Mouse (Mus musculus): ENCODE measurements at regions not wholly inside any gene's neighbourhood (a gene's known extent, or its start where the extent isn't known, plus 50 kb on each side); places are given as distances from the start of the nearest gene placed in this dataset.

DNA sequence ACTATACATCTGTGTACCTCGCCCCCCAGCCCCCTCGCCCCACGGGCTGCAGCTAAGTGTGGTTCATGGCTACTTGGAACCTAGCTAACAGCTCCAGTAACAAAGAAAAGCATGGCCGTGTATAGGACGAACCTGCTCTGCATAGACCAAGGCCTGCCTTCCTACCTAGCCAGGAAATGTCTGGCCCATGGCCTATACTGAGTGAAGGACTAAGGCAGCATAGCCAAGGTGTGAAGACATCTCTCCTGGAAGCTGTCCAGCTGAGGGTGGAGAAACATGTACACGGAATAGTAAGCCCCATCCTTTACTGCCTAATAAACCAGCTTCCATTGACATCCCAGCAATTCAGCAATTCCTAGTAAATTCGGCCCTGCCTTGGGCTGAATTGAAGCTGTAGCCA, 183.6 kb upstream of the Tbc1d5 start:
- no peak for ATAC-seq
- H3K36me3 ChIP-seq (ENCODE audit: control insufficient read depth, insufficient read depth, low read length) = no peaks in the 10 kb centered on the region
- 88% methylated on average over 7 of the region's 7 CpGs for WGBS
- H3K4me3 ChIP-seq (ENCODE audit: low read depth, low read length) = no peak overlapping the region
- peaks cover 5% of the 10 kb centered on the region; the same call in 1 of the 2 replicates for H3K4me1 ChIP-seq (ENCODE audit: control insufficient read depth, insufficient read depth, low read length)
- no peak overlapping the region for H3K9ac ChIP-seq (ENCODE audit: low read length)
- no peaks in the 10 kb centered on the region for H3K9me3 ChIP-seq (replicated peaks; ENCODE audit: control insufficient read depth, low read length)
- no peak overlapping the region for H3K27ac ChIP-seq (ENCODE audit: low read depth, low read length)
- H3K27me3 ChIP-seq (replicated peaks; ENCODE audit: control insufficient read depth, insufficient read depth, low read length) = no peaks in the 10 kb centered on the region
- H3K4me2 ChIP-seq (ENCODE audit: low read length) = no peak overlapping the region
- no peak for DNase-seq (ENCODE audit: low spot score)

DNA sequence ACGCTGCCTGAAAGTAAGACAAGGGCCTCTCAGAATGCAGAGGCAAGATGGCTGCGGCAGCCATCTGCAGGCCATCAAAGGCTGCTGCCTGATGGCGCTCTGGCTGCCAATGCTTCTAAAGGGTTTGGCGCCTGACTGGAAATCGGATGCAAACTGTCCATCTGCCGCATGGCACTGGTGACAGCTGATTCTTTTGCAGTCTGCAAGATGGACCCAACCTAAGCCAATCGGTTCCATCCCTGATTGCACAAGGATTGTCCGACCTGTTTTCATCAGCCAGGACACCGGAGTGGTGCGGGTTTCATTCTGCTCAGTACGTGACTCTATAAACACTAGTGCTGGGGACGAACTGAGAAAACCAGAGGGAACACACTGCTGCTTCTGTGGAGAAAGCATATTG, 183.1 kb upstream of the Tbc1d5 start:
- Histone ChIP-seq H3K4me1 (ENCODE audit: control insufficient read depth, insufficient read depth, low read length) (peaks cover 3% of the 10 kb centered on the region; the same call in 1 of the 2 replicates), H3K4me2 (ENCODE audit: low read length) (no peak overlapping the region), H3K9me3 (replicated peaks; ENCODE audit: control insufficient read depth, low read length) (no peaks in the 10 kb centered on the region), H3K36me3 (ENCODE audit: control insufficient read depth, insufficient read depth, low read length) (no peaks in the 10 kb centered on the region), H3K27ac (ENCODE audit: low read depth, low read length) (no peak overlapping the region), H3K4me3 (ENCODE audit: low read depth, low read length) (no peak overlapping the region), H3K27me3 (replicated peaks; ENCODE audit: control insufficient read depth, insufficient read depth, low read length) (no peaks in the 10 kb centered on the region), H3K9ac (ENCODE audit: low read length) (no peak overlapping the region)
- ATAC-seq (no peak; the same call in 1 of the 2 replicates), DNase-seq (ENCODE audit: low spot score) (peak; percentile 26)
- 88% methylated on average over 12 of the region's 12 CpGs for WGBS

- no peaks in the 10 kb centered on the region for H3K36me3 ChIP-seq (ENCODE audit: control insufficient read depth, insufficient read depth, low read length)
- H3K27me3 ChIP-seq (replicated peaks; ENCODE audit: control insufficient read depth, insufficient read depth, low read length) = no peaks in the 10 kb centered on the region
- H3K9ac ChIP-seq (ENCODE audit: low read length) = no peak overlapping the region
- H3K27ac ChIP-seq (ENCODE audit: low read depth, low read length) = no peak overlapping the region
- DNase-seq (ENCODE audit: low spot score) (peak; percentile 80), ATAC-seq (peak; percentile 90)
- H3K4me1 ChIP-seq (ENCODE audit: control insufficient read depth, insufficient read depth, low read length) = peaks cover 3% of the 10 kb centered on the region; the same call in 1 of the 2 replicates
- H3K4me2 ChIP-seq (ENCODE audit: low read length) = no peak overlapping the region
- 6% methylated on average over 4 of the region's 4 CpGs for WGBS
- H3K4me3 ChIP-seq (ENCODE audit: low read depth, low read length) = no peak overlapping the region
- H3K9me3 ChIP-seq (replicated peaks; ENCODE audit: control insufficient read depth, low read length) = no peaks in the 10 kb centered on the region
Observed at GRCm38 (mm10) chr17:51358362-51358739, 179.2 kb upstream of the Tbc1d5 start.

DNA sequence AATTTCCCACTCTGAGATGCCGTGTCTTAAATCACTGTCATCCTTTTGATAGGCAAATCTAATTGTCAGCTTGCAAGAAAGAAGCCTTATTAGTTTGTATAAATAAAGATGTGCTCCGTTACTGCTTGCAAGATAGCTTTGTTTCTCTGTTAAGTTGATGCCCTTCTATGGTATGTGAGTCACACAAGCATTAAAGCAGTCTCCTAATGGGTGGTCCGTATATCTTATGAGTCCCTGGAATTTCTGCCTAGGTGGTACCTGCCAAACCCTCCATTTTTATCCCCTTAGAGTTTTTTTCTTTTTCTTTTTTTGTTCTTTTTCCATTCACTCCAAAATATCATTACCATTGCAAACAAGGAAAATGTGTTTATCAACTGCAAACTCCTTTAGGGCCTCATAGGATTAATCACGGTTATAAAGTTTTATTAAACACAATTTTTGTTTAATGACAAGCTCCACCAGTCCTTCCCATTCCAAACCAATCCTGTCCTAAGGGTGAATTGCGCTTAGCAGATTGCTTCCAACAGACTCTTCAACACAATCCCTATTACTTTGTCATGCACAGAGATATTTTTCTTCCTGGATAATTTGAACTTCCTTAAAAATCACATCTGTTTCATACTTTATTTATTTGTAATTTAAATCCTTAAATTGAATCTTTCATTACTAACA, 178.7 kb upstream of the Tbc1d5 start:
- DNase-seq (ENCODE audit: low spot score) = no peak
- peaks cover 3% of the 10 kb centered on the region; the same call in 1 of the 2 replicates for H3K4me1 ChIP-seq (ENCODE audit: control insufficient read depth, insufficient read depth, low read length)
- H3K4me2 ChIP-seq (ENCODE audit: low read length) = no peak overlapping the region
- H3K27me3 ChIP-seq (replicated peaks; ENCODE audit: control insufficient read depth, insufficient read depth, low read length) = no peaks in the 10 kb centered on the region
- H3K36me3 ChIP-seq (ENCODE audit: control insufficient read depth, insufficient read depth, low read length) = no peaks in the 10 kb centered on the region
- no peak for ATAC-seq
- no peak overlapping the region for H3K9ac ChIP-seq (ENCODE audit: low read length)
- no peaks in the 10 kb centered on the region for H3K9me3 ChIP-seq (replicated peaks; ENCODE audit: control insufficient read depth, low read length)
- WGBS = 51% methylated on average over 5 of the region's 5 CpGs
- H3K4me3 ChIP-seq (ENCODE audit: low read depth, low read length) = no peak overlapping the region
- no peak overlapping the region for H3K27ac ChIP-seq (ENCODE audit: low read depth, low read length)

DNA sequence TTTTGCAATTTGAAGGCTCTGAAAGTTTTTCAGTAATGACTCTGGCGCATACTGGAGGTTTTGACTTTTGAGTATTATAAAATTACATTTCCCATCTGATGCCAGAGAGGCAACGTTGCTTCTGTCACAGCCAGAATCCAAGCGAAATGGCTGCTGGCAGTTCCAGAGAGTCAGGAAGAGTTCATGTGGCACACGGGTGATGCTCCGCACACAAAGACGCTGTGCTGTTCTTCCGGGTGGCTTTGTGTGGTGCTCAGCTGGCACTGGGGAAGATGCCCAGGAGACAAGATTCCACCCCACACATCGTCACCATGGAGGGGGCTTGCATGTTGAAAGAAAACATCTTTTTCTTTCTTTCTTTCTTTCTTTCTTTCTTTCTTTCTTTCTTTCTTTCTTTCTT, 177.3 kb upstream of the Tbc1d5 start:
- H3K9ac ChIP-seq (ENCODE audit: low read length) = no peak overlapping the region
- H3K27me3 ChIP-seq (replicated peaks; ENCODE audit: control insufficient read depth, insufficient read depth, low read length) = no peaks in the 10 kb centered on the region
- H3K4me2 ChIP-seq (ENCODE audit: low read length) = no peak overlapping the region
- 77% methylated on average over 8 of the region's 8 CpGs for WGBS
- ATAC-seq (no peak), DNase-seq (ENCODE audit: low spot score) (no peak)
- H3K36me3 ChIP-seq (ENCODE audit: control insufficient read depth, insufficient read depth, low read length) = no peaks in the 10 kb centered on the region
- peaks cover 3% of the 10 kb centered on the region; the same call in 1 of the 2 replicates for H3K4me1 ChIP-seq (ENCODE audit: control insufficient read depth, insufficient read depth, low read length)
- no peak overlapping the region for H3K27ac ChIP-seq (ENCODE audit: low read depth, low read length)
- H3K9me3 ChIP-seq (replicated peaks; ENCODE audit: control insufficient read depth, low read length) = no peaks in the 10 kb centered on the region
- no peak overlapping the region for H3K4me3 ChIP-seq (ENCODE audit: low read depth, low read length)

- H3K27me3 ChIP-seq (replicated peaks; ENCODE audit: control insufficient read depth, insufficient read depth, low read length) = no peaks in the 10 kb centered on the region
- no peaks in the 10 kb centered on the region for H3K36me3 ChIP-seq (ENCODE audit: control insufficient read depth, insufficient read depth, low read length)
- no peak overlapping the region for H3K27ac ChIP-seq (ENCODE audit: low read depth, low read length)
- no peak for ATAC-seq
- no peaks in the 10 kb centered on the region for H3K9me3 ChIP-seq (replicated peaks; ENCODE audit: control insufficient read depth, low read length)
- WGBS = 72% methylated on average over 7 of the region's 7 CpGs
- no peak overlapping the region for H3K4me3 ChIP-seq (ENCODE audit: low read depth, low read length)
- H3K4me2 ChIP-seq (ENCODE audit: low read length) = no peak overlapping the region
- no peak for DNase-seq (ENCODE audit: low spot score)
- H3K9ac ChIP-seq (ENCODE audit: low read length) = no peak overlapping the region
- H3K4me1 ChIP-seq (ENCODE audit: control insufficient read depth, insufficient read depth, low read length) = no peaks in the 10 kb centered on the region
Observed at GRCm38 (mm10) chr17:51321868-51322267, 142.7 kb upstream of the Tbc1d5 start.

DNA sequence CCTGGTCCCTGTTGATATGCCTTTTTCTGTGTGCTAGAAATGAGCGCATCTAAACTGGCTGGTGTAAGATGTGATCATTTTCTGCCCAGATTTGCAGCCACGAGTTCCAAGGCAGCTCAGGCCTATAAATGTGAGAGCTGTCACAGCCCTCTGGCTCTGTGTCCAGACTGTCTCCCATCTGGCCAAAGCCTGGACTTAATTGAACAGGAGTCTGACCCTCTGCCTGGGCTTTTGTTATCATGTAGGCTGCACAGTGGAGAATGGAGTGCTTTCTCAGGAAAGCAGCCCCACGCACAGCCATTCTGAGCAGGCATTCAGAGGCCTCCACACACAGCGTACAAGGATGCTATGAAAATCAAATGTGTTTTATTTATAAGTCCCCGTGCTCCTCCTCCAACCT, 141.9 kb upstream of the Tbc1d5 start:
- DNase-seq (ENCODE audit: low spot score) = peak; percentile 6
- ATAC-seq = peak; percentile 46; the same call in 1 of the 2 replicates
- no peaks in the 10 kb centered on the region for H3K27me3 ChIP-seq (replicated peaks; ENCODE audit: control insufficient read depth, insufficient read depth, low read length)
- no peaks in the 10 kb centered on the region for H3K4me1 ChIP-seq (ENCODE audit: control insufficient read depth, insufficient read depth, low read length)
- H3K9ac ChIP-seq (ENCODE audit: low read length) = no peak overlapping the region
- no peaks in the 10 kb centered on the region for H3K36me3 ChIP-seq (ENCODE audit: control insufficient read depth, insufficient read depth, low read length)
- no peak overlapping the region for H3K27ac ChIP-seq (ENCODE audit: low read depth, low read length)
- H3K4me2 ChIP-seq (ENCODE audit: low read length) = no peak overlapping the region
- WGBS = 76% methylated on average over 5 of the region's 5 CpGs
- H3K9me3 ChIP-seq (replicated peaks; ENCODE audit: control insufficient read depth, low read length) = no peaks in the 10 kb centered on the region
- no peak overlapping the region for H3K4me3 ChIP-seq (ENCODE audit: low read depth, low read length)

GRCm38 (mm10) chr17:51304964-51305363, 125.8 kb upstream of the Tbc1d5 start:
- Histone ChIP-seq H3K9me3 (replicated peaks; ENCODE audit: control insufficient read depth, low read length) (no peaks in the 10 kb centered on the region), H3K4me3 (ENCODE audit: low read depth, low read length) (no peak overlapping the region), H3K27ac (ENCODE audit: low read depth, low read length) (no peak overlapping the region), H3K27me3 (replicated peaks; ENCODE audit: control insufficient read depth, insufficient read depth, low read length) (no peaks in the 10 kb centered on the region), H3K36me3 (ENCODE audit: control insufficient read depth, insufficient read depth, low read length) (no peaks in the 10 kb centered on the region), H3K4me1 (ENCODE audit: control insufficient read depth, insufficient read depth, low read length) (no peaks in the 10 kb centered on the region), H3K4me2 (ENCODE audit: low read length) (no peak overlapping the region), H3K9ac (ENCODE audit: low read length) (no peak overlapping the region)
- 55% methylated on average over 14 of the region's 14 CpGs for WGBS
- ATAC-seq (no peak), DNase-seq (ENCODE audit: low spot score) (no peak)

- no peaks in the 10 kb centered on the region for H3K4me1 ChIP-seq (ENCODE audit: control insufficient read depth, insufficient read depth, low read length)
- 90% methylated on average over 1 of the region's 1 CpGs for WGBS
- DNase-seq (ENCODE audit: low spot score) (no peak), ATAC-seq (no peak)
- H3K9me3 ChIP-seq (replicated peaks; ENCODE audit: control insufficient read depth, low read length) = no peaks in the 10 kb centered on the region
- no peak overlapping the region for H3K4me2 ChIP-seq (ENCODE audit: low read length)
- H3K36me3 ChIP-seq (ENCODE audit: control insufficient read depth, insufficient read depth, low read length) = no peaks in the 10 kb centered on the region
- no peak overlapping the region for H3K9ac ChIP-seq (ENCODE audit: low read length)
- no peaks in the 10 kb centered on the region for H3K27me3 ChIP-seq (replicated peaks; ENCODE audit: control insufficient read depth, insufficient read depth, low read length)
- no peak overlapping the region for H3K4me3 ChIP-seq (ENCODE audit: low read depth, low read length)
- H3K27ac ChIP-seq (ENCODE audit: low read depth, low read length) = no peak overlapping the region
Observed at GRCm38 (mm10) chr17:51290741-51291140, 111.6 kb upstream of the Tbc1d5 start.
